Mouse (Mus musculus): ENCODE results near the gene Trpm6.

Trpm6 gene

GRCm38 (mm10) chr19:18749598-18750339, at the start of gene Trpm6:
Gene Trpm6 (plus strand): TSS chr19:18749983.
- peak; percentile 32 for DNase-seq

DNA sequence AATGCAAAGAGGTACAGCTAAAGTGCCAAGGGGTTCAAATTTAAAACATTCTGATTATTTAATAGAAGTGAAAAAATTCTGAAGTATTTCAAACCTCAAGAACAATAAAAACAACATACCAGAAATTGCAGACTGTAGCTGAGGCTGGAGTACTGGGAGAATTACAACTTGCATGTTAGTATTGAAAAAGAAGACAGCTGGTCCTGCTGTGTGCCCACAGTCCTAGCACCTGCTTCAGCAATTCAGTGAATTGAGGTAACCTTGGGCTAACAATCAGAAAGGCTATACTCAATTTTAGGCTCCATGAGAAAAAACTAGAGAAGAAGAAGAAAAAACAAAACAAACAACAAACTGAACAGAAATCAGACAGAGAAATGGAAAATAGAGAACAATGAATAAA, 41.7 kb upstream of the Trpm6 start:
- DNase-seq = no peak

DNA sequence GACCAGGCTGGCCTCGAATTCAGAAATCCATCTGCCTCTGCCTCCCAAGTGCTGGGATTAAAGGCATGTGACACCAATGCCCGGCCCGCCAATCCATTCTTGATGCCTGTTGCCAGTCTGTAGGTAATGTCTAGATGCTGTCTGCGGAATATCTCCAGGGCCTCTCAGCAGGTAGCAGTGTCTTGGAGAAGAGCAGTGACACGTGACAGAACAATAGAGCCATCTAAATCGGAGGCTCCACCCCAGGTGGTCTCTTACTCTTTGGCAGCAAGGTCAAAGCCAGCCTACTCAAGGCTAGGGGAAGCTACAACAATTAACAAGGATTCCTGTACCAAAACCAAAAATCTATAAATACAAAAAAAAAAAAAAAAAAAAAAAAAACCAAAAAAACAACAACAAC, 38.9 kb upstream of the Trpm6 start:
- DNase-seq = no peak

GRCm38 (mm10) chr19:18711589-18711988, 38.2 kb upstream of the Trpm6 start:
- no peak for DNase-seq

DNA sequence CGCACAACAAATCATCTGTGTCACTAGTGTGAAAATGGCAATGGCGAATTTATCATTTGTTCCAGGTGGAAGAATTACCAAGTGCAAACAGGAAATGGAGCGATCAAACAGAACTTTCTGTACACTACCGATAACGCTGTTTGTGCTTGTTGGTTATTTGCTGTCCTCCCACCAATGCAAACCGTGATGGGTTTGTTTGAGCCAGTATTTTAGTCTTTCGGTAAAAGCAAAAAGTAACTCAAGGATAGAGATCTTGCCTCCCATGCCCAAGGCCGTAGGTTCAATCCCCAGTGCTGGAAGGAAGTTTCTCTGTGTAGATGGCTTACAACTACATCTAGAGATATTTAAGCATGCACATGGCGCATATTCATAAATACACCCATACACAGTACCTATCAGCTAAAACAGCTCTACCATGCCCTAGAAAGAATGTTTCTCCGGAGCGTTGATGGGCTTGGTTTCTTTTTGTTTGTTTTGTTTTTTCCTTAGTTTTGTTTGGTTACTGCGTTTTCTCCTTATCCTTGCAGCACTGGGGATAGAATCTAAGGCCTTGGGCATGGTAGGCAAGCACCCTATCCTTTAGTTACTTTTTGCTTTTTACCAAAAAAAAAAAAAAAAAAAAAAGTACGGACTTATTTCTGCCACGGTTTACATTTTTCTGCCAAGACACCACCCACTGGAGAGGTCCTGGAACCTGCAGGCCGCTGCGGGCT, 37.5 kb upstream of the Trpm6 start:
- DNase-seq = no peak

- DNase-seq = peak; percentile 99
These were observed 36.9 kb upstream of the Trpm6 start, which contains the start of gene D030056L22Rik for GRCm38 (mm10) chr19:18712866-18713300. Gene D030056L22Rik (plus strand): TSS chr19:18713193.

DNA sequence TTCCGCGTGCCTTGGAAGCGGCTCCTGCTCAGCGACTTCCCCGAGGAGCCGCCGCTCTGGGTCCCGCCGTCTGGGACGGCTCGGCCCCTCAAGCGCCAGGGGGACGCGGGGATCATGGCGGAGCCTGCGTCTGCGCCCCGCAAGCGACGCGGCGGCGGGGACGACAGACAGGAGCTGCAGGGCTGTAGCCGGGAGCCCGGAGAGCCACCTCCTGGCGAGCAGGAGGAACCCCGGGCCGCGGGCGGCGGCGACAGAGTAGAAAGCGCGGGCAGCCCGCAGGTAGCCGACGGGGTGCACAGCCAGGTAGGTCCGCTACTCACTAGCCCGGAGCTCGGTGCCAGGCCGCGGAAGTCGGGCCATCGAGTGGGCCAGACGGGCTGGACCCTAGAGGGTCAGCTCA, 36.4 kb upstream of the Trpm6 start:
- peak; percentile 59 for DNase-seq

- DNase-seq = peak; percentile 77
These were observed 33.4 kb upstream of the Trpm6 start for GRCm38 (mm10) chr19:18716374-18716773.

DNA sequence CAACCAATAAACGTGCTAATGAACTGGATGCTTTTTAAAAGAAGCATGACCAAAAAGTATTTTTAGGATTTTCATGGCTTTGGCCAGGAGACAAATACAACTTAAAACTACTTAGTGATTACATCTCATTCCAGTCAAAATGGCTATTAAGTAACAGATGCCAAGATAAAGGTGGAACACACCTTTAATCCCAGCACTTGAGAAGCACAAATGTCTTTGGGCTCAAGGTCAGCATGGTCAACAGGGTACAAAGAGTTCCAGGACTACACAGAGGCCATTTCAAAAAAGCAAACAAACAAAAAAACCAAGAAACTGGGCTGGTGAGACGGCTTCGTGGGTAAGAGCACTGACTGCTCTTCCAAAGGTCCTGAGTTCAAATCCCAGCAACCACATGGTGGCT, 29.4 kb upstream of the Trpm6 start:
- no peak for DNase-seq

DNA sequence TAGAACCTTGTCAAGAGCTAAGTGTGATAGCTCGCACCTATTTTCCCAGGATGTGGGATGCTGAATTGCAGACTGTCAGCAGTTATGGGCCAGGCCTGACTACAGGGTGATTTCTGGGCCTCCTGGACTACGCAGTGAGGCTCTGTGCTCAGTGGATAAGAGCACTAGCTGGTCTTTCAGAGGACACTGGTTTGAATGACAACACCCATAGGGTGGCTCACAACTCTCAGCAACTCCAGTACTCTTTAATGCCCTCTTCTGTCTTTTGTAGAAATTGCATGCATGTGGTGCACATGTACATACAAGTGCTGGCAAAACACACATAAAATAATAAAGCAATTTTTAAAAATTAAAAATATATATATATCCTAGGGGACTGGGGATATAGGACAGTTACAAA, 24.6 kb upstream of the Trpm6 start:
- no peak for DNase-seq

DNA sequence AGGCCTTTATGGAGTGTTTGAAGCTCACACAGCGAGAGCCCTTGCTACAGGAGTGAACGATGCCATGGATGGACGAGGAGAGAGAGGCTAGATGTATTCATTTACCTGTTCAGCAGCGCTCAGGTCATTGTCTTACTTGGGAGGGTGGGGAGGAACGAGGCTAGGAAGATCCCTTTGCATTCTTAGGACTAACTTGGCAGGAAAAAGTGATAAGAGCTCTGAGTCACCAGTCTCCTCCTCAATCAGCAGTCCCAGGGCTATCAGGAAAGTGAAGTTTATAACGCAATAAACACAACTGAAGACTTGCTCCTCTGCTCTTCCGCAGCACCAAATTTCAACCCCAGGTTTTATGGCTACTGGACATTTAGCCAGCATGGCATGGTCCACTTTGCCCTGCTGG, 19.5 kb upstream of the Trpm6 start:
- no peak for DNase-seq

GRCm38 (mm10) chr19:18731077-18731476, 18.7 kb upstream of the Trpm6 start:
- DNase-seq = no peak

DNA sequence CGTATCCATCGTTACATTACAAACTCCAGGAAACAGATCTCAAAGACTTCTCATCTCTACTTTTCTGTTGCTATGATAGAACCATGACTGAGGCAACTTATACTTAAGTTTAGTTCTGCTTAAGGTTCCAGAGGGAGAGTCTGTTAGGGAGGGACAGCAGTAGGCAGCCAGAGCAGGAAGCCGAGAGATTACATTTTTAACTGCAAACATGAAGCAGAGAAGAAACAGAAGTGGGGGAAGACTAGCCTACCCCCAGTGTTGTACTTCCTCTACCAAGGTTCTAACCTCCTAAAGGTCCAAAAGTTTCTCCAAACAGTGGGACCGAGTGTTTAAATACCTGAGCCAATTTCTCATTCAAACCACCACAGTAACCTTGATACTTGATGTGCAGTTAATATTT, 13.9 kb upstream of the Trpm6 start:
- no peak for DNase-seq

DNA sequence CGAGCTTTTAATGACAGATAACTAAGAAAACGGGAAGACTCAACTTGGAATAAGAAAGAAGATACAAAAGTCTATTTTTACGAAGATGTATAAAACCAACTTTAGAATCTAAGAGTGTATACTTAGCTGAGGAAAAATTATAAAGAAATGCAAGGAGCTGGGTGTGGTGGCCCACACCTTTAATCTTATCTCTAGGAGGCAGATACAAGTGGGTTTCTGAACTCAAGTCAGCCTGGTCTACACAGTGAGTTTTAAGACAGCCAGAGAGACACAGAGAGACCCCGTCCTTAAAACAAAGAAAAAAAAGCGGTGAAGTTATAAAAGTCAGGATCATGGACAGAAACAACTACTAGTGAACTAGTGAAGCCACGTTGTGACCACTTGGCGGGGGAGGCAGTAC, 10.6 kb upstream of the Trpm6 start:
- no peak for DNase-seq

DNA sequence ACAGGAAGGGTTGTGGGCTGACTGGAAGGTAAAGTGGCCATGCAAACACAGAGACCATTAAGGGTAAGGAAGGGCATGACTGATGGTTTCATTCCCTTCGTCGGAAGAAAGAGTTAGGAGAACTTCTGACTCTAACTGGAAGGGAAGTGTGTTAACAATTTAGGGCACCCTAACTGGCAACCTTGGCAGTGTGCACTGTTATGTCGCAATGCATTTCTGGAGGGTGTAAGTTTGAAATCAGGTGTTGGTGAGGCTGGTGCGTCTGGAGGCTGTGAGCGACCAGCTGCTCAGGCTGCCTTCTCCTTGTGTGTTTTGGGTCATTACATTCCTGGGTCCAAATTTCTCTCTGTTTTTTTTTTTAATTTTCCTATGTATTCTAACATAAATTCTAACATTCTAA, 5.8 kb upstream of the Trpm6 start:
- DNase-seq = no peak

DNA sequence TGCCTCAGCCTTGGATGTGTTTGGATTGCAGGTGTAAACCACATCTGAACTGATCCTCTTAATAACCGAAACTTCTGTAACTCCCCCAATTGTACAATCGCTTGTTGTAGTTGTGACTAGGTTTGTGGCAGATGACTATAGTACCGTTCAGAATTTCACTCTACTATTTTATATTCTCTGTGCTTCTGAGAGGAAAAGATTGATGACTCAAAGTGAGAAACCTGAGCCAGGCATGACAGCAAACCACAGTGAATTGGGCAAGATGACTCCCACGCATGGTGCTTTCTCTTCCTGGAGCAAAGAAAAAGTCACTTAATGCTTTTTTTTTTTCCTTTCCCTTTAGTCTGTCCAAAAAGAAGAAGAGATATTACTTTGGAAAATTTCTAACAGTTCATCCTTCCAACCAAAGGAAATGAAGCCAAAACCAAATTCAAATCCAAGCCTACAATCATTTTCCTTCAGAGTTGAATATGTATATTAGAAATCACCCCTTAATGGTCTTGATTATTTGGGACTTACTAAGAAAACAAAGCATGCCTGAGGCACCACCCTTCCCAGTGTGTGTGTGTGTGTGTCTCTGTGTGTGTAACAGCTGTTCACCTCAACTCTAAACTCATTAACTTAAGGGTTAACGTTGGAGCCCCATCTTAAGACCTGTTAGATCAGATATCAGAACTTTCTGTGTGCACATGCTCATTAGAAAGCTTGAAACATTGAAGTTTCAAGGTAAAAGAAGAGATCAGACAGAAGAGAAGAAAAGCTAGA, 3.0 kb upstream of the Trpm6 start:
- no peak for DNase-seq

GRCm38 (mm10) chr19:18747379-18747778, 2.4 kb upstream of the Trpm6 start:
- no peak for DNase-seq

- DNase-seq = no peak
These were observed 7.4 kb downstream of the Trpm6 start for GRCm38 (mm10) chr19:18757191-18757590.

DNA sequence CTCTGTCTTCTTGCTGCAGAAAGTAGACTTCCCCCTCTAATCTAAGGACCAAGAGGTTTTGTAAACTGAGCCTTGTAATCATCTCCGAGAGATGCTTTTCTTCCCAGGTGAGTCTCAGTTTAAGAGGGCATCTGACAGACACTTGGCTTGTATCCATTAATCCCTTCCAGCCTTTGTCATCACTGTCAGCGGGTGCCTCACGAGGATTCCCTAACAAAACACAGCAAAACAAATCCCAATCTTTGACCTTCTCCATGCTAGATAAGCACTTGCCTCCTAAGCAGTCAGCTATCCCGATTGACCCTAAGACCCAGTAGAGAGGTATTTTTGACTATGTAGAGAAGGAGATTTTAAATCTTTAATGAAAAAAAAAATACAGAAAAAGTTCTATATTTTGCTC, 7.9 kb downstream of the Trpm6 start:
- DNase-seq = no peak

GRCm38 (mm10) chr19:18758269-18758668, 8.5 kb downstream of the Trpm6 start:
- no peak for DNase-seq

- DNase-seq = peak; percentile 32
These were observed 9.1 kb downstream of the Trpm6 start for GRCm38 (mm10) chr19:18758916-18759315.

DNA sequence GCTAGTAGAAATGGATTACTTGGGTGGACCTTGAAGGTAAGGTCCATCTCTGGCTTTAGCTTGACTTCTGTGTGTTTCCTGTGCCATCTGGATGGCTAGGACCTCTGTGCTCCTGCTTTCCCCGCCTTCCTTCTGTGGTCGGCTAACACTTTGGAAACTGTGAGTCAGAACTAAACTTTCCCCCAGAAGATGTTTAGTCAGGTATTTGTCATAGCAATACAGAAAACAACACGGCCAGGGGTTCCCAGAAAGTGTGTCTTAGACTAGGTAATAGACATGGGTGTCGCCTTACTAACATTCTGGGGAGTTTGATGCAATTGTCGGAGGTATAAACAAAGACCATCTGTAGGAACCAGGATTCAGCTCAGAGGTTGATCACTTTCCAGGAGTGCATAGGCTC, 16.6 kb downstream of the Trpm6 start:
- no peak for DNase-seq

DNA sequence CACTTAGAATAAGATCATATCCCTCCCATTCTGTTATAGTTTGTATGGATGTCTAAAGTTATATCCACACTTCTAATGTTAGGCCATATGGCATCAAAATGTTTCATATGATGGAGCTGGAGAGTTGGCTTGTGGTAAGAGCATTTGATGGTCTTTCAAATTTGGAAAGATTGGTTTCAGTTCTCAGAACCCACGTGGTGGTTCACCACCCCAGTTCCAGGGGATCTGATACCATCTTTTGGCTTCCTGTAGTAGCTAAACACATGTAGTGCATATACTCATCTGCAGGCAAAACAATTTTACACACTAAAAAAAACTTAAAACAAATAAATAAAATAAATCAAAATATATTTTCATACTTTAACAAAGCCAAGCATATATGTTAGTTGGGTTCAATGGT, 21.3 kb downstream of the Trpm6 start:
- no peak for DNase-seq

- DNase-seq = no peak
These were observed 21.8 kb downstream of the Trpm6 start for GRCm38 (mm10) chr19:18771561-18771960.

Measured in embryo, embryonic 11 days (tissue).